Mouse (Mus musculus): ENCODE measurements around the gene Gm7361.
"Not testable (repeated sequence)": the region's sequence is repeated elsewhere in the genome, so short reads cannot be mapped to it uniquely, and the experiment has no call there.

Gm7361 gene

DNA sequence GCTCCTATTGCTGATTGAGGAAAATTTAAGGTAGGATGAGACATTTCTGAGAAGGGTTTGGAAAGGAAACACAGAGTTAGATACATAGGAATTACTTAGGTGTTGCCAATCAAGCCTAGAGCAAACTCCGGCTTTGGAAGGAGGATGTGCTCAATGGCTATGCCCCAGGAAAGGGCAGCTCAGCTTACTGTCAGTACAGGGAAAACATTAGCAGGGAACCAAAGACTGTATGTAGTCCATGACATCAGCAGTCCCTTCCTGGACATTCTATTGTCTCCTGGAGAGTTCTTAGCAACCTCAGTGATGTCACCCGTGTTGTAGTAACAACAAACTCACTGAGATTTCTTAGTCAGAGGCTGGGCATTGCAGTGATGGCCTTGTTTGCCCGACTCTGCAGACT lies at the start of gene Gm7361:
Gene Gm7361, plus strand, starts transcription at position 301 of the 400 bp plus-strand sequence.
- not testable (repeated sequence) for DNase-seq (ENCODE audit: low read depth)

DNA sequence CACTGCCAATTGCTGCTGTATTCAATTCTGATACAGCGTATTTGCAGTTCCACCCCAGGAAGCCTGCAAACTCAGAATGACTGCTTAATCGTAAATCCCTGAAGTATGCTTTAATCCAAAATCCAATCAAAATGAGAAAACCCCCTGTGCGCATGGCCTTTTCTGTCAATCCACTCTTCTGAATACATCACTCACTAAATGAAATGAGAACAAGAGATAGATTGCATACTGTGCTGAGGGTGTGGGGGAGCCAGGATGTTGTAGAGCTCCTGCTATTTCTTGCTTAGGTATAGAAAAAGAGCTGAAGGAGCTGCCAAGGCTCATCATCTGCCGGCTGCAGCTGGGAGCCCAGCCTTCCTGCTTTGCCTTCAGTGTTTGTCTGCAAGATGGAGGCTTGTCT lies 46.5 kb upstream of the Gm7361 start:
- no peak for DNase-seq (ENCODE audit: low read depth)

GRCm38 (mm10) chr5:26222076-26222475 lies 35.4 kb upstream of the Gm7361 start:
- DNase-seq (ENCODE audit: low read depth): no peak

DNA sequence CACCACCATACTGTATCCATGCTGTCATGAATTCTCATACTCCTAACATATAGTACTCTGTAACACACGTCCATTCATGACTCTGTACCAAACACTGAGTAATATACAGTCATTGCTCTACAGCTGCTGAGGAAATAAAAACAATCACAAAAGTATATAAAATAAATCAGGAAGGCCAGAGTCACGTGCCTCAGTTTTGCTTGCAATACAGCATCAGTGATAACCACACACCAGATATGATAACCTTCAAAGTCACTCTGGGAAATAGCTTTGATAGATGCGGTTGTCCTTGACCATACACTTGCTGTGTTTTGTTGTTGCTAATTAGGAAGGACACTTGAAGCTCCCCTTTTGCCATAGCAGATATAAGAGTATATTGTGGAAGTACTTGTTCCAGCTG lies 9.2 kb downstream of the Gm7361 start:
- not testable (repeated sequence) for DNase-seq (ENCODE audit: low read depth)

DNA sequence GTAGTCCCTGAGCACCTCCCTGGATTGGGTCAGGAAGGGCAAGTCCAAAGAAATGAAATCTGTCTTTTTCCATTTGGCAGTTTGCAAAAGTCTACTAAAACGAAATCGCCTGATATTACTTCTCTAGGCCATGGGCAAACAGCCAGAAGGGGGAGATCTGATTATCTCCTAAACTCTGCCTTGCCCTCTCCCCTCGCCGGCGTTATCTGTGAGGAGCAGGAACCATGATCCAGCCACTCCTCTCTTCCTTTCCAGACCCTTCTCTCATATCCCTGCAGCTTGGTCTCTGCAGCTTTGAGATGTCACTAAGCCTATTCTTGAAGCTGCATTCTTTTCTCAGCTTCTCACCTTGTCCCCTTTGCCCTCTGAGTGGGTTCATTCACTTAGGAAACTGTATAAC lies 22.9 kb downstream of the Gm7361 start:
- no peak for DNase-seq (ENCODE audit: low read depth)

DNA sequence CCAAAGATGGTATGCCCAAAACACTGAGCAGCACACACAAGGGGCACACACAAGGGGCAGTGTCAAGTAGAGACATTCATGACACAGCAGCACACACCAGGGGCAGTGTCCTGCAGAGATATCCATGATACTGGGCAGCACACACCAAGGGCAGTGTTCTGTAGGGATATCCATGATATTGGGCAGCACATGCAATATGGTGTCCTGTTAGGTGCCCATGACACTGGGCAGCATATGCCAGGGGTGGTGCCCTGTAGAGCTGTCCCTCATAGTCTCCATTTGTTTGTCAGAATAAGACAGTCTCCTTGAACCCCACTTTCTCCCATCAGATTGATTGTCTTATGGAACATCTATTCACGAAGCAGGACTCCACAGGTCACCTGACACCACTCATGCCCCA lies 24.2 kb downstream of the Gm7361 start:
- no peak for DNase-seq (ENCODE audit: low read depth)

DNA sequence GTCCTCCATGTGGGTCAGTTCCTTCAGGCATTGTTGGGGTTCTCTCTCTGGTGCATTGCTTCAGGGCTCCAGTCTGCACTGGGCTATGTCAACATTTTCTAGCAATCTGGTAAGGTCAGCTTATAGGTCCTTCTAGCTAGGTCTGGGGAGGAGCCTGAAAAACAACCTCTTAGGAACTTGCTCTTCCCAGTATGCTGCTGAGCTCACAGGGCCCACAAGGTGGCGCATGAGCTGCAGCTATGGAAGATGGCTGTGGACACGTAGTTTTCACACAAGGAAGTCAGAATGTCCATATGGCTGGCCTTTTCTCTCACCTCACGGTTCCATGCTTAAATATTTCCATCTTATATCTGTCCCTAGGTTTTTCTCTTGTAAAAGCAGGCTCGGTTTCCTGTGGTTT lies 24.8 kb downstream of the Gm7361 start:
- no peak for DNase-seq (ENCODE audit: low read depth)

DNA sequence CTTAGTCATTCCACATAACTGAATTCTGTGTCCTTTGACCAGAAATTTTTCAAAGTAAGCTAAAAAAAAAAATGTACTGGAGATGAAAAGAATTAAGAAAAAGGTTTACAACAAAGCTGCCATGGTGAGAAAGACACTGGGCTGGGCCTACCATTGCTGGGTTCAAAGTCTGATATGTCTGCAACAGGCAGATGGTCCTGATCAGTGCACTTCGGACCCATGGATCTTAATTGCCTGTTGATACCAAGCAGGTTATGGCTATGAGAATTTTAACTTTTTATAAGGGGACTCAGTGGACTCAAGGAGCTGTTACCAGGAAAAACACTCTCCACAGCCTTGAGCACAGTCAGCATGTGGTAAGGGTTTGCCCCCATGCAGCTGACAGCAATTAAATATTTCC lies 25.9 kb downstream of the Gm7361 start:
- no peak for DNase-seq (ENCODE audit: low read depth)

DNA sequence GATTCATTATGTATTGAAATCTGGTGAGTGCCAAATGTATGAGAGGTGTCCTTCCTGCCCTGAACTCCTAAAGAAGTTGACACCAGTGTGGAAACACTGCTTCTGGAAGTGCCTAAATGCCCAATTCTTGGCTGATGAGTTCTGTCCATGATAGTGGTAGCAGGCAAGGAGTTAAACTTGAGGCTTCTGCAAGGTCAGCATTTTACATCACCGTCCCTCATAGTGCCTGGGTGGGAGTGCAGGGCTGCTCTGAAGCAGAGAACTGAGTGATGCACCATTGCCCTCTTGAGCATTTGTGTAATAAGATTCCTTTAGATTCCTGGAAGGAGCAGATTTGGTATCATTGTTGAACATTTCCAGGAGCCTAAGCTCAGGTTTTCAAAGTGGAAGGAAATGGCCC lies 34.1 kb downstream of the Gm7361 start:
- no peak for DNase-seq (ENCODE audit: low read depth)

DNA sequence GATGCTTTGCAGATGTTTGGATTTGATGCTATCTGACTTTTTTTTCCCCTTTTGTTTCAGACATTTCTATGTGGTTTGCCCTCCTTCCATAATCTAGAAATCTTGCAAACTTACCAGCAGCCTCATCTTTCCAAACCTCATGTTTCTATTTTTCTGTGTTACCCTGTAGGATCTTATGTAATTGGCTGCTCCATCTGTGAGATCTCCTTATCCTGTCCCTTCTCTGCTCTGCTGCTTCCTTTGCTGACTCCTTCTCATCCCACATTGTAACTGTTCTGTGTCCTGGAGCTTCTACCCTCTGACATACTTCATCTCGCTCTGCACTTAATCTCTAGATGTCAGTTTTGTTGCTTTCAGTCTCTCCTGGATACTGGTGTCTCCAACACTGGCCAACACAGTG lies 35.8 kb downstream of the Gm7361 start:
- DNase-seq (ENCODE audit: low read depth): no peak

Measured in naive thymus-derived CD4-positive, alpha-beta T cell, adult 2 months (primary cell).